Mouse (Mus musculus): ENCODE measurements around the gene Gp1ba. TPM values are rescaled to one million over a fixed set of nuclear protein-coding genes. Genes with fewer than 3 reads are reported as not detected.
A peak's percentile ranks its signal among the peaks of the same experiment; 100 is the strongest.

The Gp1ba gene
- 0.15 and 0.30 TPM in 2 replicates for polyA plus RNA-seq (2015; fragmentation: Nextera tagmentation; extraction: Ambion mirVana)

DNA sequence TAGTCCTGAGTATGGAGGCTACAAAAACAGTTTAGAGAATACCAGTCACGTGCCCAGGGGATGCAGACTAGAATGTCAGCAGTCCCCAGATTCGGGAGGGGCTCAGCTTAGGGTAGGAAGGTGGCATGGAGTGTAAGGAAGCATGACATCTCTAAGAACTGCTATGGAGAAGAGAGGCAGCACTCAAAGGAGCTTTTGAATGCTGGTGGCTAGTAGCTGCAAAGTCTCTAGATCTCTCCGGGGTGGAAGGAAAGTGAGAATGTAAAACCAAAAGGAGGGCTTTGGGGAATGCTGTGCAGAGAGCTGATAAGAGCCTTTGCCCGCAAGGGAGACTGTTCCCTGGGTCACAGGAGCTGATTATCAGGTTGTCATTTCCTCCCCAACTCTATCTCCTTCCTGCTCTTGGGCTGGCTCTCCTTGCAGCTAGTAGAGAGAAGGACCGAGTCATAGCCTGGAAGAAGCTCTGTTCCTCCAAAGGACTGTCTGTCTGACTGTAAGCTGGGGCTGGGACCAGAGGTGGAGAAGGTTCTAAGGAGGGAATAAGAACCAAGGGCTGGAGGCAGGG, at the start of gene Gp1ba:
TSS of gene Gp1ba (plus strand) at position 409 of the 565 bp plus-strand sequence.
- Histone ChIP-seq H3K9ac (no peak within 1 kb of the TSS), H3K9me3 (replicated peaks) (no peaks in the 10 kb centered on the region), H3K27me3 (no peaks in the 10 kb centered on the region), H3K4me3 (no peak within 1 kb of the TSS), H3K4me1 (no peaks in the 10 kb centered on the region), H3K4me2 (no peak within 1 kb of the TSS), H3K36me3 (ENCODE audit: poor library complexity, severe bottlenecking) (0 out of 2 replicates have a peak, but pooled peaks cover 13% of the 10 kb centered on the region), H3K27ac (no peak within 1 kb of the TSS)
- WGBS, result 62% methylated on average over 5 of the region's 5 CpGs
- ATAC-seq, result no peak

GRCm38 (mm10) chr11:70591733-70592132, 47.2 kb upstream of the Gp1ba start:
- Histone ChIP-seq H3K36me3 (ENCODE audit: poor library complexity, severe bottlenecking) (peaks cover 4% of the 10 kb centered on the region; the same call in 1 of the 2 replicates), H3K9ac (no peak overlapping the region), H3K4me3 (no peak overlapping the region), H3K4me2 (no peak overlapping the region), H3K27me3 (no peaks in the 10 kb centered on the region), H3K9me3 (replicated peaks) (no peaks in the 10 kb centered on the region), H3K4me1 (peaks cover 10% of the 10 kb centered on the region), H3K27ac (no peak overlapping the region)
- no peak for ATAC-seq
- WGBS, result 93% methylated on average over 1 of the region's 1 CpGs

DNA sequence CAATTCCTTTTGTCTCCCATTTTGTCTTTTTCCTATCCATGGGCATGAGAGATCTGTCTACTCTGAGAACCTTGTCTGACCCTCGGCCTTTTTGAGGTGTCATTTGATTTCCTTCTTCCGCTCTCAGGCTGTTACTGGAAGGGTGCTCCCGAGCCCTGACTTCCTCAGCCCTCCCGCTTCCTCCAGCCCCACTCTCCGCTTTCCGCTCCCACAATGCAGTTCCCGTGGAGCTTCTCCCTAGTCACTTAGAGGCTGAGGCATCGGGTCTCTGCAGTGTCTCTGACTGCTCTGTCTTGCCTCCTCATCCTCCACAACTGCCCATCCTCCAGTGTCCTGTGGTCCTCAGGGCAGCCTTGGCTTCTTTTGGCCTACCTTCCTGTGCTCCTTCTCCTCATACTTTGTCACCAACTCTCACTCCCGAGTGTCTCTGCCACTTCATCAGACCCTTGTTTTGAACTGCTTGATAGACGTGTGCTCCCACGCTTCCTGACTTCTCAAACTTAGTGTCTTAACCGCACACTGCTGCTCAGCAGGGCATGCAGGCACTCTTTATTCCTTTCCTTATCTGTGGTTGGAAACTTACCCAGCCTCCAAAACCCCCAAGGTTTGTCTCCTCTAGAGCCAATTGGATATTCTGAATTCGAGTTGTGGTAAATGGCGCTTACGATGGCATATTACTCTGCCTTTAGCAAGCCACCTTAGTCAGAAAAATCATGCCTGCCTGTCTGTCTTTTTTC, 44.5 kb upstream of the Gp1ba start:
- Histone ChIP-seq H3K27me3 (no peaks in the 10 kb centered on the region), H3K9me3 (replicated peaks) (no peaks in the 10 kb centered on the region), H3K36me3 (ENCODE audit: poor library complexity, severe bottlenecking) (peaks cover 27% of the 10 kb centered on the region), H3K9ac (no peak overlapping the region), H3K4me1 (peaks cover 14% of the 10 kb centered on the region), H3K4me2 (no peak overlapping the region), H3K4me3 (no peak overlapping the region), H3K27ac (no peak overlapping the region)
- WGBS, result 89% methylated on average over 15 of the region's 15 CpGs
- no peak for ATAC-seq

DNA sequence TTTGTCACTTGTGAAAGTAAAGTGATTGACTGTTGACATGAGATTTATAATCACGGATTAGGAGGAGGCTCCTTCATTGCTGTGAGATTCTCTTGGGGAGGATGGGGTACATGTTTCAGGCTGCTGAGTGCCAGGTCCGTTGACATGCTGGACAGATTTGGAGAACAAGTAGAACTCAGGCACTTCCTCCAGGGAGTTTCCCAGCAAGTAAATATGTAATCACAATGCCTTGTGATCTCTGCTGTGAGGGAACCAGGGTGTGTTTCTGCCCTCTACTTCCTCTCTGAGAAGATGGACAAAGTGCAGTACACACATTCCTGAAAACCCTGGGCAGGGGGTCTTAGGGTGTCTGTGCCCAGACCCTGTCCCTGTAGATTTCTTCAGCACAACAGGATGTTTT, 43.3 kb upstream of the Gp1ba start:
- Histone ChIP-seq H3K27ac (peak overlapping the region; percentile 51), H3K27me3 (no peaks in the 10 kb centered on the region)
- WGBS, result 73% methylated on average over 2 of the region's 2 CpGs

GRCm38 (mm10) chr11:70596094-70596493, 42.8 kb upstream of the Gp1ba start:
- Histone ChIP-seq H3K4me3 (no peak overlapping the region), H3K27me3 (no peaks in the 10 kb centered on the region), H3K27ac (peak overlapping the region; percentile 51), H3K9me3 (replicated peaks) (no peaks in the 10 kb centered on the region), H3K4me2 (no peak overlapping the region), H3K36me3 (ENCODE audit: poor library complexity, severe bottlenecking) (peaks cover 33% of the 10 kb centered on the region), H3K9ac (0 out of 2 replicates have a peak overlapping the region, but pooled peaks have one; percentile 9), H3K4me1 (peaks cover 14% of the 10 kb centered on the region)
- ATAC-seq, result no peak
- WGBS, result 41% methylated on average over 4 of the region's 4 CpGs

More for the DNA sequence above, 43.3 kb upstream of the Gp1ba start:
- Histone ChIP-seq H3K4me3 (no peak overlapping the region), H3K9ac (no peak overlapping the region), H3K9me3 (replicated peaks) (no peaks in the 10 kb centered on the region), H3K4me2 (no peak overlapping the region), H3K4me1 (peaks cover 14% of the 10 kb centered on the region), H3K36me3 (ENCODE audit: poor library complexity, severe bottlenecking) (peaks cover 33% of the 10 kb centered on the region)
- no peak for ATAC-seq

GRCm38 (mm10) chr11:70597301-70597700, 41.6 kb upstream of the Gp1ba start:
- Histone ChIP-seq H3K27me3 (no peaks in the 10 kb centered on the region), H3K9me3 (replicated peaks) (no peaks in the 10 kb centered on the region), H3K4me2 (no peak overlapping the region), H3K4me3 (no peak overlapping the region), H3K9ac (no peak overlapping the region), H3K4me1 (peaks cover 14% of the 10 kb centered on the region), H3K27ac (no peak overlapping the region), H3K36me3 (ENCODE audit: poor library complexity, severe bottlenecking) (peaks cover 43% of the 10 kb centered on the region)
- ATAC-seq, result no peak
- WGBS, result 92% methylated on average over 6 of the region's 6 CpGs

DNA sequence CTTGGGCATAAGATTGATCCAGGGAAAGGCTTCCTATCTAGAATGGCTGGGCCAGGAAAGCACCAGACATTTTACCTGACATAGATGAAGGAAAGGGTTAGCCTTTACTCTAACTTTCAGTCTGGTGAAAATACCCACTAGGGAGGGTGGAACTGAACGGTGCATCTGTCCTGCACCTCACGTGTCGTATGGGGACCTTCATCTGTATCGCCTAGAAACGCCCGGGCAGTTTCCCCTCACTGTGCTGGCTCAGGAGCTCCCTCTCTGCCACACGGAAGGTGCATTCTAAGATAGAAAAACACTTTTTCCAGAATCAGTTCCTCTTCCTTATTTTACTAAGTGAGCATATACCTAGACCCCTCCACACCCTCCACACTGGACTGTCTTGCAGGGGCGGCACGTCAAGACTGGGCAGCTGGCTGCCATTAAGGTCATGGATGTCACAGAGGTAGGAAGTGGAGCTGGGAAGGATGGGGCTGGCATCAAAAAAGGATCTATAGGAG, 40.4 kb upstream of the Gp1ba start:
- no peaks in the 10 kb centered on the region for H3K9me3 ChIP-seq (replicated peaks)

GRCm38 (mm10) chr11:70605024-70605566, 33.8 kb upstream of the Gp1ba start:
- Histone ChIP-seq H3K27me3 (no peaks in the 10 kb centered on the region), H3K36me3 (ENCODE audit: poor library complexity, severe bottlenecking) (peaks cover 86% of the 10 kb centered on the region), H3K4me2 (no peak overlapping the region), H3K4me1 (no peaks in the 10 kb centered on the region), H3K9me3 (replicated peaks) (no peaks in the 10 kb centered on the region), H3K27ac (peak overlapping the region; percentile 31; the same call in 1 of the 2 replicates), H3K4me3 (no peak overlapping the region), H3K9ac (no peak overlapping the region)
- no peak for ATAC-seq
- 61% methylated on average over 14 of the region's 14 CpGs for WGBS

More for the DNA sequence above, 40.4 kb upstream of the Gp1ba start:
- peaks cover 55% of the 10 kb centered on the region for H3K36me3 ChIP-seq (ENCODE audit: poor library complexity, severe bottlenecking)
- no peaks in the 10 kb centered on the region for H3K27me3 ChIP-seq
- WGBS, result 95% methylated on average over 9 of the region's 9 CpGs
- no peak for ATAC-seq
- no peak overlapping the region for H3K4me2 ChIP-seq
- no peak overlapping the region for H3K9ac ChIP-seq
- no peak overlapping the region for H3K27ac ChIP-seq
- H3K4me1 ChIP-seq, result peaks cover 14% of the 10 kb centered on the region
- no peak overlapping the region for H3K4me3 ChIP-seq

DNA sequence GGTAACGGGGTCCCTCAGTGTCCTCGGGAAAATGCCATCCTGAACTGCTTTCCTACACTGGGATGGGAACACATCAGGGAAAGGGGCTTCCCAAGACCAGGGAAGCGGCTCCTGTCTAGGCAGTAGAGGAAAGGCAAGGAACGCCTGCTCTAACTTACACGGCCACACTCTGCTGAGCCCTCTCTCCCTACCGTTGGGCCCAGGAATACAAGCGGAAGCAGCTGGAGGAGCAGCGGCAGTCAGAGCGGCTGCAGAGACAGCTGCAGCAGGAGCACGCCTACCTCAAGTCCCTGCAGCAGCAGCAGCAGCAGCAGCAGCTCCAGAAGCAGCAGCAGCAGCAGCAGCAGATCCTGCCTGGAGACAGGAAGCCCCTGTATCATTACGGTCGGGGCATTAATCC, 32.2 kb upstream of the Gp1ba start:
- Histone ChIP-seq H3K9me3 (replicated peaks) (no peaks in the 10 kb centered on the region), H3K27ac (no peak overlapping the region), H3K36me3 (ENCODE audit: poor library complexity, severe bottlenecking) (peaks cover 98% of the 10 kb centered on the region), H3K4me3 (no peak overlapping the region), H3K4me2 (no peak overlapping the region), H3K9ac (no peak overlapping the region), H3K4me1 (no peaks in the 10 kb centered on the region), H3K27me3 (no peaks in the 10 kb centered on the region)
- 79% methylated on average over 12 of the region's 12 CpGs for WGBS
- no peak for ATAC-seq

DNA sequence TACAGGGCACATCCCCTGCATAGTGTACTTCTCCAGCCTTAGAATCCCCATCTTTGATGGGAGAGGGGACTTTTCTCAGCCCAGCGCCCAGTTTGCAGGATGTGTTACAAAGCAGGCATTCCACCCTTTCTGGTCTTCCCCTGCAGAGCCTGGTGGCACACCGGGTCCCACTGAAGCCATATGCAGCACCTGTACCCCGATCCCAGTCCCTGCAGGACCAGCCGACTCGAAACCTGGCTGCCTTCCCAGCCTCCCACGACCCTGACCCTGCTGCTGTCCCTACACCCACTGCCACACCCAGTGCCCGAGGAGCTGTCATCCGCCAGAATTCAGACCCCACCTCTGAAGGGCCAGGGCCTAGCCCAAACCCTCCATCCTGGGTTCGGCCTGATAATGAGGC, 31.3 kb upstream of the Gp1ba start:
- no peak overlapping the region for H3K4me3 ChIP-seq
- no peak overlapping the region for H3K9ac ChIP-seq
- no peaks in the 10 kb centered on the region for H3K27me3 ChIP-seq
- peaks cover 97% of the 10 kb centered on the region for H3K36me3 ChIP-seq (ENCODE audit: poor library complexity, severe bottlenecking)
- no peaks in the 10 kb centered on the region for H3K9me3 ChIP-seq (replicated peaks)
- H3K4me2 ChIP-seq, result no peak overlapping the region
- no peak overlapping the region for H3K27ac ChIP-seq
- ATAC-seq, result no peak
- H3K4me1 ChIP-seq, result no peaks in the 10 kb centered on the region
- 87% methylated on average over 9 of the region's 9 CpGs for WGBS

- Histone ChIP-seq H3K4me2 (no peak overlapping the region), H3K27me3 (no peaks in the 10 kb centered on the region), H3K27ac (no peak overlapping the region), H3K9me3 (replicated peaks) (no peaks in the 10 kb centered on the region), H3K36me3 (ENCODE audit: poor library complexity, severe bottlenecking) (peaks cover 98% of the 10 kb centered on the region), H3K4me3 (no peak overlapping the region), H3K9ac (no peak overlapping the region), H3K4me1 (no peaks in the 10 kb centered on the region)
- ATAC-seq, result no peak
- WGBS, result 92% methylated on average over 26 of the region's 26 CpGs
These were observed 30.4 kb upstream of the Gp1ba start for GRCm38 (mm10) chr11:70608381-70609066.

GRCm38 (mm10) chr11:70610752-70611151, 28.2 kb upstream of the Gp1ba start:
- Histone ChIP-seq H3K27ac (no peak overlapping the region), H3K9me3 (replicated peaks) (no peaks in the 10 kb centered on the region), H3K36me3 (ENCODE audit: poor library complexity, severe bottlenecking) (peaks cover 82% of the 10 kb centered on the region), H3K4me1 (peaks cover 8% of the 10 kb centered on the region), H3K4me2 (no peak overlapping the region), H3K4me3 (no peak overlapping the region), H3K9ac (no peak overlapping the region), H3K27me3 (peaks cover 4% of the 10 kb centered on the region; the same call in 1 of the 2 replicates)
- no peak for ATAC-seq
- WGBS, result 84% methylated on average over 4 of the region's 4 CpGs
